Mouse (Mus musculus): ENCODE measurements around the gene Tmem8. TPM values are rescaled to one million over a fixed set of nuclear protein-coding genes. Genes with fewer than 3 reads are reported as not detected.

Gene Tmem8
- polyA plus RNA-seq, 1 experiment from 2014 or later: 1.6 TPM

DNA sequence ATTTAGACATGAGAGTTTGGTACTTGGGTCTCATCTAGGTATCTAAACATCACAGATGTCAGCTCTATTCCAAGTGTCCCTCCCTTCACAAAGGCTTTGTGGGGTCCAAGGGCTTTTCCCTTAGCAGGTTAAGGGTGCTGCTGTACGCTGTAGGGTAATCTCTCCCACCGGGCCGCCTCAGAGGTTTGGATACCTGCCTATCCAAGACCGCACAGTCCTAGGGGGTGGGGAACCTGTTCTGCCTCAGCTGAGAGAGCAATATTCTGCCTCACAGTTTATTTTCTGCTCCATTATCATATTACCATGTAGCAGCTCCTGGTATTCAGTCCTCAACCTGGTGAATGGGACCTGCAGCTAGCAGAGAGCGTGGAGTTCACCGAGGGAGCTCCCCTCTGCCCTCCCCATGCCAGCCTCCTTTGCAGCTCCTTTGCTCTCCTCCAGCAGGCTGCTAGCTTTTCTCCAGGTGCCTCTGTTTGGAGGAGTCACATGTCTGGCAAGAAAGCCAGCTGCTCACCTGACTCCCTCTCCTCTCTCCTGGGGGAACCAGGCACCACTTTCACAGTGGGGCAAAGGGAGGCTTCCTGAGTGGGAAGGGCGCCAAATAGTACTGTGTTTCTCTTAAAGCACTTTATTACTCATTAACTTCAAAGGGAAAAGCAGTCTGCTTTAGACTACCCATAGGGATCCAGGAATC is 2.3 kb downstream of the Tmem8 start:
- DNase-seq (ENCODE audit: low spot score): no peak
- no peak overlapping the region for H3K27ac ChIP-seq (replicated peaks)
- peaks cover 33% of the 10 kb centered on the region for H3K4me1 ChIP-seq
- no peaks in the 10 kb centered on the region for H3K36me3 ChIP-seq
- 0 out of 2 replicates have a peak overlapping the region, but pooled peaks have one; percentile 2 for H3K4me3 ChIP-seq
- WGBS: 89% methylated on average over 7 of the region's 7 CpGs
- H3K27me3 ChIP-seq (ENCODE audit: low read depth, poor library complexity, severe bottlenecking): peaks cover 99% of the 10 kb centered on the region
- H3K9me3 ChIP-seq (replicated peaks): no peaks in the 10 kb centered on the region

DNA sequence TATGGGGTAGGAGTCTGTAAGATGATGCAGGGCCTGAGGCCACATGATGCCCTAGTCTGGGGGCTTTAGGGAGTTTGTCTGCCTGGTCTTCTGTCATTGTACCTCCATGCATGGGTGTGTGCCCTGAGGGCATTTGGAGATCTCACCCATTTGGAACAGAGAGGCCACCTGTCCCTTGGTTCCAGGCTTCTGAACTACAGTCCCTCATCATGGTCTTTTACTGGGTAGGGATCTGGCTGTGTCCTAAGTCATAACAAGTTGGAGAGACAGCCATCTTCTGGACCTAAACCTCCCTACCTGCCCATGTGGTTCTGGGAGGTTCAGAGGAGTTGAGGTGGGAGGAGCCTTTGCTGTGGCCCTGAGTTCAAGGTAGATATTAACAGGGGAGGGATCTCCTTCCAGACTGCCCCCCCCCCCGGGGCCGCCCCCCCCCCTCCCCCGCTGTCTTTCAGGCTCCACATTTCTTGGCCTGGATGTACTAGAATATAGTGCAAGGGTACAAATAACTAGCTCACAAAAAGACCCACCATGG is 2.9 kb downstream of the Tmem8 start:
- DNase-seq (ENCODE audit: low spot score): no peak
- no peak overlapping the region for H3K27ac ChIP-seq (replicated peaks)
- H3K27me3 ChIP-seq (ENCODE audit: low read depth, poor library complexity, severe bottlenecking): peaks cover 99% of the 10 kb centered on the region
- H3K4me1 ChIP-seq: peaks cover 30% of the 10 kb centered on the region
- WGBS: 57% methylated on average over 3 of the region's 3 CpGs
- no peak overlapping the region for H3K4me3 ChIP-seq
- no peaks in the 10 kb centered on the region for H3K36me3 ChIP-seq
- no peaks in the 10 kb centered on the region for H3K9me3 ChIP-seq (replicated peaks)

GRCm38 (mm10) chr17:26116503-26117258 is 3.6 kb downstream of the Tmem8 start:
- no peaks in the 10 kb centered on the region for H3K36me3 ChIP-seq
- DNase-seq (ENCODE audit: low spot score): no peak
- H3K9me3 ChIP-seq (replicated peaks): no peaks in the 10 kb centered on the region
- WGBS: 88% methylated on average over 17 of the region's 17 CpGs
- H3K27me3 ChIP-seq (ENCODE audit: low read depth, poor library complexity, severe bottlenecking): peaks cover 97% of the 10 kb centered on the region
- peaks cover 23% of the 10 kb centered on the region for H3K4me1 ChIP-seq
- H3K4me3 ChIP-seq: no peak overlapping the region
- no peak overlapping the region for H3K27ac ChIP-seq (replicated peaks)

DNA sequence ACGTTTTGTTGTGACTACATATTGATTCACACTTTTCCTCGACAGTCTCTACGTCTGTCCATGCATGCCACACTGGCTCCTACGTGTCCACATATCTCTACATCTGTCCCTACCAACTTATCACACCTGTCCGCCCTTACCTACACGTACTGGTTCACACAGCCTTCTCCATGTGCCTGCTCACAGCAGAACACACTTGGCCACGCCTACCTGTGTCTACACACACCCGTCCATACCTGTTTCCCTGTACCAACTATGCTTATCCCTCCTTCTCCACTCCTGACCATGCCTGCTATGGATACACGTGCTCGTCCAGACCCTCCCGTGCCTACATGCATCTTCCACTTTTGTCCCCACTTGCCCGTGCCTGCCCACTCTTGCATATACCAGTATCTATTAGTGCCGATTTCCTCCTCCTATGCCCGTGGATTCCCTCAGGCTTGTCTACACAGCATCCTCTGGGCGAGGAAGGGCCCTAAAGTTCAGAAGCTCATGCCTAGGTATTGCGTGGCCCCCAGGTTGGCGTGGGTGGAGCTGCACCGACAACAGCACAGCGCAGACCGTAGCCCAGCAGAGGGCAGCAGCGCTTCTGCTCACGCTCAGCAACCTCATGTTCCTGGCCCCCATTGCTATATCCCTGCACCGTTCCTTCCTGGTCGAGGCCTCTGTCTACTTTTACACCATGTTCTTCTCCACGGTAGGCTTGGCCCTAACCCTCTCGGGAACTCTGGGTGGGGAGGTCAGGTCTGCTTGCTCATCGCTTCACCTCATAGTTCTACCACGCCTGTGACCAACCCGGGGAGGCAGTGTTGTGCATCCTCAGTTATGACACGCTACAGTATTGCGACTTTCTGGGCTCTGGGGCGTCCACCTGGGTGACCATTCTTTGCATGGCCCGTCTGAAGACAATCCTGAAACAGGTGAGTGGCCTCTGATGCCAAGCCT is 6.9 kb downstream of the Tmem8 start:
- DNase-seq (ENCODE audit: low spot score): peak; percentile 60
- H3K4me3 ChIP-seq: no peak overlapping the region
- H3K27me3 ChIP-seq (ENCODE audit: low read depth, poor library complexity, severe bottlenecking): peaks cover 63% of the 10 kb centered on the region
- peaks cover 6% of the 10 kb centered on the region for H3K36me3 ChIP-seq
- 54% methylated on average over 33 of the region's 33 CpGs for whole genome bisulfite sequencing
- no peak overlapping the region for H3K27ac ChIP-seq (replicated peaks)
- H3K4me1 ChIP-seq: peaks cover 30% of the 10 kb centered on the region
- no peaks in the 10 kb centered on the region for H3K9me3 ChIP-seq (replicated peaks)

DNA sequence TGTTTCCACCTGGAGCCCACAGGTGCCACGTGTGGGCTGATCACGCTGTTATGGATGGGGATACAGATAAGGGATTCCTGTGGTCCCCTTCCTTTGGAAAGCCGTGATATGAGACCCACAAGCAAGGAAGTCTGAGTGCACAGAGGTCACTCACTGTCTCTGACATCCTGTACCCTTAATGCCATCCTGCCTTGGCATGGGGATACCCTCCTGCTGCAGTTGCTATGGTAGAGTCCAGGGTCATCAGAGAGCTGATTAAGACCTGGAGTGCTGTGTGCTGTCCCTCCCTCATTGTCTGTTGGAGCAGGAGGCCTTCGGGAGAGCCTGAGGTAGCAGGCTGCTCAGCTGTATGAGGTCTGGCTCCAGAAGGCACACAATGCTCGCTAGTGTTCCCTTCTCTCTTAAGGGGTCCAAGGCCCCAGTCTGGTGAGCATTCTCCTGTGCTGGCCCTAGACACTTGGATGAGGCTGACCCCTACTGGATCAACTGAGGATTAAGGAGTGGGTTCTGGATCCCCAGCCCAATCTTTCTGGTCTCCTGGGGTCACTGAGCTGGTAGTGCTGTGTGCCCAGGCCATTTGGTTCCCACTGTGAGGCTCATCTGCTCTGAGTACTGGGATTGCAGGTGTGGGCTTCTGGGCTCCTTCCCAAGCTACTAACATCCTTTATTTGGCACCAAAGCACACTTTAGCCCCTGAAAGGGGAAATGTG is 9.5 kb downstream of the Tmem8 start:
- Histone ChIP-seq H3K4me1 (peaks cover 34% of the 10 kb centered on the region), H3K27ac (replicated peaks) (0 out of 2 replicates have a peak overlapping the region, but pooled peaks have one; percentile 42), H3K4me3 (no peak overlapping the region), H3K9me3 (replicated peaks) (no peaks in the 10 kb centered on the region), H3K36me3 (peaks cover 31% of the 10 kb centered on the region), H3K27me3 (ENCODE audit: low read depth, poor library complexity, severe bottlenecking) (peaks cover 49% of the 10 kb centered on the region)
- no peak for DNase-seq (ENCODE audit: low spot score)
- WGBS: 64% methylated on average over 5 of the region's 5 CpGs

- peak within 1 kb of the TSS; percentile 85 for H3K27ac ChIP-seq (replicated peaks)
- peaks cover 34% of the 10 kb centered on the region for H3K4me1 ChIP-seq
- DNase-seq (ENCODE audit: low spot score): peak; percentile 92
- H3K27me3 ChIP-seq (ENCODE audit: low read depth, poor library complexity, severe bottlenecking): peaks cover 49% of the 10 kb centered on the region
- H3K9me3 ChIP-seq (replicated peaks): no peaks in the 10 kb centered on the region
- under 1% methylated on average over 32 of the region's 32 CpGs for WGBS
- peak within 1 kb of the TSS; percentile 96 for H3K4me3 ChIP-seq
- peaks cover 38% of the 10 kb centered on the region for H3K36me3 ChIP-seq
Measured at GRCm38 (mm10) chr17:26123267-26123684, 10.2 kb downstream of the Tmem8 start, which contains the start of gene Mrpl28. TSS of gene Mrpl28 (plus strand) at chr17:26123500.

- no peak for DNase-seq (ENCODE audit: low spot score)
- peaks cover 51% of the 10 kb centered on the region for H3K36me3 ChIP-seq
- H3K4me3 ChIP-seq: peak overlapping the region; percentile 96
- WGBS: 95% methylated on average over 7 of the region's 7 CpGs
- H3K9me3 ChIP-seq (replicated peaks): no peaks in the 10 kb centered on the region
- peaks cover 49% of the 10 kb centered on the region for H3K27me3 ChIP-seq (ENCODE audit: low read depth, poor library complexity, severe bottlenecking)
- no peak overlapping the region for H3K27ac ChIP-seq (replicated peaks)
- peaks cover 34% of the 10 kb centered on the region for H3K4me1 ChIP-seq
Measured at GRCm38 (mm10) chr17:26124560-26124959, 11.5 kb downstream of the Tmem8 start.

- peaks cover 50% of the 10 kb centered on the region for H3K27me3 ChIP-seq (ENCODE audit: low read depth, poor library complexity, severe bottlenecking)
- no peak overlapping the region for H3K27ac ChIP-seq (replicated peaks)
- WGBS: 94% methylated on average over 10 of the region's 10 CpGs
- no peak overlapping the region; the same call in 1 of the 2 replicates for H3K4me3 ChIP-seq
- DNase-seq (ENCODE audit: low spot score): no peak
- H3K4me1 ChIP-seq: peaks cover 31% of the 10 kb centered on the region
- peaks cover 58% of the 10 kb centered on the region for H3K36me3 ChIP-seq
- no peaks in the 10 kb centered on the region for H3K9me3 ChIP-seq (replicated peaks)
Measured at GRCm38 (mm10) chr17:26125226-26125625, 12.1 kb downstream of the Tmem8 start.

- WGBS: 73% methylated on average over 18 of the region's 18 CpGs
- Histone ChIP-seq H3K4me3 (peak overlapping the region; percentile 48), H3K4me1 (peaks cover 35% of the 10 kb centered on the region), H3K27me3 (ENCODE audit: low read depth, poor library complexity, severe bottlenecking) (peaks cover 80% of the 10 kb centered on the region), H3K27ac (replicated peaks) (peak overlapping the region; percentile 86), H3K36me3 (peaks cover 69% of the 10 kb centered on the region), H3K9me3 (replicated peaks) (no peaks in the 10 kb centered on the region)
- peak; percentile 61 for DNase-seq (ENCODE audit: low spot score)
Measured at GRCm38 (mm10) chr17:26131062-26131732, 18.1 kb downstream of the Tmem8 start.

- 58% methylated on average over 18 of the region's 18 CpGs for WGBS
- H3K27me3 ChIP-seq (ENCODE audit: low read depth, poor library complexity, severe bottlenecking): peaks cover 80% of the 10 kb centered on the region
- H3K36me3 ChIP-seq: peaks cover 60% of the 10 kb centered on the region
- H3K9me3 ChIP-seq (replicated peaks): no peaks in the 10 kb centered on the region
- H3K4me3 ChIP-seq: peak overlapping the region; percentile 48
- peaks cover 38% of the 10 kb centered on the region for H3K4me1 ChIP-seq
- peak overlapping the region; percentile 86 for H3K27ac ChIP-seq (replicated peaks)
- peak; percentile 73 for DNase-seq (ENCODE audit: low spot score)
Measured at GRCm38 (mm10) chr17:26131856-26132853, 19.1 kb downstream of the Tmem8 start.

Data from midbrain, embryonic 10.5 days (tissue).